Mouse (Mus musculus) liver, adult (tissue): ENCODE data around the gene Acsm5.

Experiments used
- GATA4 ChIP-seq: IDR thresholded peaks from 2 replicates; pipeline ENCODE4 v1.6.1; 2014; ENCODE audit warnings: mild to moderate bottlenecking, low read length; ENCODE audit not compliant: insufficient replicate concordance

The Acsm5 gene

GRCm38 (mm10) chr7:119526486-119526885 lies 7.2 kb downstream of the Acsm5 start:
- TF ChIP-seq GATA4, result no peak

DNA sequence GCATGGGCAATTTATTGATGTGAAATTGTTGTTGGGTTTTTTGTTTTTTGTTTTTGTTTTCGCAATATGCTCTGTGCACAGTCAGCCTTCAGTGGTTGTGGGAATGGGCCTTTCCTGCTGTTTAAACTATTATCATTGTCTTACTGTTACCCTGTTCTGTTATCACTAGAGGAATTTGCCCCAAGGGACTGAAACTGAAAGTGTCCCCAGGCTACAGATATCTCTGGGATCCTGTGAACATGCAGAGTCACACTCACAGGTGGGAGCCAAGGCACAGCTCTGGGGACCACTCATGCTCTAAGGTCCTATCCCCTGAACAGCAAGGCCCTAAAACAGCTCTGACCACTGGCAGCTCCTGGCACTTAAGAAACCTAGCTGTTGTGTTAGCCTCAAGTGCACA lies 7.9 kb downstream of the Acsm5 start:
- peak; percentile 62; the same call in 1 of the 2 replicates for TF ChIP-seq GATA4

DNA sequence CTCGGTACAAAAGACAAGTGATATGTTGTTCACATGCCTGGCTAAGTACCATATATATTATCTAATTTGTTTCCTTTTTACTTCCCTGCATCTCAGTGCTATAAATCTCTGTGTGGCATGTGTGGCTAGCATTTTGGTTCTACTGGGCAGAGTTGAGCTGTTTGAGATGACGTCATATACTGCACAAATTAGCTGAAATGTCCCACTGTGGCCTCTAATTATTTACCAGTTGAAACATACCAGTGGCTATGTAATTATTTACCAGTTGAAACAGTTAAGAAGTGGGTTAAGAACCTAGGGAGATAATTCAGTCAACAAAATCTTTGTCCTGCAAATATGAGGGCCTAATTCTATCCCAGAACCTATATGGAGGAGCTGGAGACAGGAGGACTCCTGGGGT lies 8.3 kb downstream of the Acsm5 start:
- TF ChIP-seq GATA4, result no peak

- no peak for TF ChIP-seq GATA4
These were observed 9.4 kb downstream of the Acsm5 start for GRCm38 (mm10) chr7:119528617-119529016.

DNA sequence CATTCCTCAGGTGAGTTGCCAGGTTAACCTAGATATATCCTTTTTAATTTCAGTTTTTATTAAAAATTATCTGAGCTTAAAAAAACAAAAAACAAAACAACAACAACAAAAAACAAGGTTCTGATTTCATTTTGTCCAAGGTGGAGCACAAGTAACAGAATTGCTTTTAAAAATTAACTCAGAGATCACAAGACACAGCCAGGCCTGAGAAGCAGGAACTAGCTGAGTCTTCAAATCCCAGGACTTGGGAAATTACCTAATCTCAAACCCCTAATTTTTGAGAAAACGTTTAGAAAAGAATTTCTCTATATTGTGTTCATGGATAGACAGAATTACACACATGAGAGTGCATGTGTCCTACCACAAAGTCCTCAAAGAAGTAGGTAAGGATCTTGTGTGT lies 13.7 kb downstream of the Acsm5 start:
- TF ChIP-seq GATA4, result no peak

GRCm38 (mm10) chr7:119534389-119534788 lies 15.1 kb downstream of the Acsm5 start:
- no peak for TF ChIP-seq GATA4

DNA sequence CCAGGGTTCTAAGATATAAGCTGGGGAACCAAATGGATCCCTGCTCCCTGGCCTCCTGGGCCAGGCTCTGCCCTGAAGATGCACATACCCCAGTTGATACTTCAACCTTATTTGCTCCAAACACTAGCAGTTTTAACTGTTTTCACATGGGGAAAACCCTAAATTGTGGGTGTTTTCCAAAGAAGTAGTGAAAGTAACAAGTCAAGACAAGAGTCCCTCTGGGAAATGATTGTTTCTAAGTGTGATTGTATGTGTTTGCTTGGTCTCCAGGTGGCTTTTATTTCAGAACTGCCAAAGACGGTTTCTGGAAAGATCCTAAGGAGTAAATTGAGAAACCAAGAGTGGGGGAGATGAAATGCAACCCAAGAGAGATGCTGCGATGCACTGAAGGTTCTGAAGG lies 23.2 kb downstream of the Acsm5 start:
- no peak for TF ChIP-seq GATA4

DNA sequence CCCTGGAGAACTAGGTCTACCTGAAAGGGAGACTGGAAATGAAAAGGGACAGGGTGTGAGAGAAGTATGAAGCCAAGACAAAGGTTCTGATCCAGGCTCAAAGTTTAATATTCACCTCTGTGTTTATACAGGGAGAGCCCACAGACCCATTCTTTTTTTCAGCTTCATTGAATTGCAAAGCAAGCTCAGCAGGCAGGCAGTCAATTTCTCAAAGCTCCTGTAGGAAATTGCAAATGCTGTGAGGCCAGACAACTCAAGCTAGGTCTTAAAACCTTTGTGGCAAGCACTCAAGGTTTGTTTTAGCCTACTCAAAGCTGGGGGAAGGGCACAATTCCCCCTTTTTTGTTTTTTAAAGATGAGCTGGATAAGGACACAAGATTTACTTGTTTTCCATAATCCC lies 26.3 kb downstream of the Acsm5 start:
- TF ChIP-seq GATA4, result no peak

GRCm38 (mm10) chr7:119550471-119551222 lies 31.4 kb downstream of the Acsm5 start:
- no peak for TF ChIP-seq GATA4

- TF ChIP-seq GATA4, result no peak
These were observed 34.8 kb downstream of the Acsm5 start, which contains the start of gene Acsm2 for GRCm38 (mm10) chr7:119554040-119554439. Acsm2 (plus strand) TSS chr7:119554340.

DNA sequence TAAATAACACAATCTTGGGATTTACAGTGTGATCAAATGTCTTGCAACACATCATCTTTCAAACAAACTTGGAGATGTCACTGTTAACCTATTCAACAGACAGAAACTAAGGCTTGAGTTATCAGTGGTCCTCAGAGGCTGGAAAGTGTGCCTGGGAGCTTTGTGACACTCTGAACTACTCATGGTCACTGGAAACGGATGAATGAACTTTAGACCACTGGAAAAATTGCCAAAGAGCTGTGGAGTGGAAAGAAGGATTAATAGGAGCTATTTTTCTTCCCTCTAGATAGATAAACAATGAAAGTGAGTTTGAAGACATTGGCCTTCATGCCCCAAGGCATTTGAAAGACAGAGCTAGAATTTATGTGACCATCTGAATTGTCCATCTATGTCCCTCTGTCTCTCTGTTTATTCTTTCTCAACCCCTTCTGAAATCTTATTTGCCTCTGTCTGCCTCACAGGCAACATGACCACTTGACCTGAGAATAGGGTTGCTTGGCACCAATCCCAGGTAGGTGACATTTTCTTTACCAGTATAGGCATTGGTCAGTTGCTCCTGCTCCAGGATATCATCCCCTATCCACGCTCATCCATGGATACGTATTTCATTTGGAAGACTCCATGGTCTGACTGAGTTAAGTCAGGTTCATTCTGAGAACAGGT lies 40.7 kb downstream of the Acsm5 start:
- TF ChIP-seq GATA4, result no peak

DNA sequence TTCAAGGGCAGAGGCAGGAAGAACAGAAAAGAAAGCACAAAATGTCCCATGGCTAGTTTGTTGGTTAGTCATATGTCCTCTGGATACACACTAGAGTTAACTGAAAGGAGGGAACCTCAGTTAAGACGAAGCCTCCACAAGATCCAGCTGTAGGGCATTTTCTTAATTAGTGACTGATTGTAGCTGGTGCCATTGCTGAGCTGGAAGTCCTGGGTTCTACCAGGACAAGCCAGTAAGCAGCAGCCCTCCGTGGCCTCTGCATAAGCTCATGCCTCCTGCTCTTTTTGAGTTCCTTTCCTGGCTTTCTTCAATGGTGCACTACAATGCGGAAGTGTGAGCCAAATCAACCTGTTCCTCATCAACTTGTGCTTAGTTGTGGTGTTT lies 41.2 kb downstream of the Acsm5 start:
- TF ChIP-seq GATA4, result no peak

- no peak for TF ChIP-seq GATA4
These were observed 42.2 kb downstream of the Acsm5 start for GRCm38 (mm10) chr7:119561441-119561840.

DNA sequence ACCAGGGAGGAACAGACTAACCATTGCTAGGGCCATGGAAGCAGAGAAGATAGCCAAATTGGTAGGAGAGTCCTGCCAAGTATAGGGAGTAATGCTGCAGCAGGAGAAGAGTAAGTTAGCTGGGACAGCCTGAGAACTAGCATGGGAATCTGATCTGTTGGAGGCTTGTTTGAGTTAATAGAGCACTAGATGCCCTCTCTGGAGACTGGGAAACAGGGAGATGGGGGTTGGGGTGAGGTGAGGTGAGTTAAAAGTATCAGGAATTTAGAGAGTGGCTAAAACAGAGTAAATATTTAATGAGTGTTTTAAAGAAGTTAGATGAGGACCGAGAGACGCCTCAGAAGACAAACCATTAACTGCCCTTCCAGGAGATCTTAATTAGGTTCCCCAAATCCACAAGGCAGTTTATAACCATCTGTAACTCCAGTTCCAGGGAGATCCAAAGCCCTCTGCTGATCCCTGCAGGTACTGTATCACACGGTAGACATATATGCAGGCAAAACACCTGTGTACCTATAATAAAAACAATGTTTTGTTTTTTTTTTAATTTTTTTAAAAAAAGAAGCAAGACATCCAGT lies 75.4 kb downstream of the Acsm5 start:
- TF ChIP-seq GATA4, result no peak
